Mouse (Mus musculus): ENCODE data around the gene Itga5. TPM values are rescaled to one million over a fixed set of nuclear protein-coding genes. Genes with fewer than 3 reads are reported as not detected.
A peak's percentile ranks its signal among the peaks of the same experiment; 100 is the strongest.
"Not testable (repeated sequence)": the region's sequence is repeated elsewhere in the genome, so short reads cannot be mapped to it uniquely, and the experiment has no call there.

Itga5 gene
- total RNA-seq (2012; rRNA removed) (0.17 and 0.21 TPM in 2 replicates), total RNA-seq (2014; rRNA removed) (0.07 and 0.28 TPM in 2 replicates), polyA plus RNA-seq (2012; ENCODE audit: insufficient read length, low read depth) (1.6 and 1.8 TPM in 2 replicates)

DNA sequence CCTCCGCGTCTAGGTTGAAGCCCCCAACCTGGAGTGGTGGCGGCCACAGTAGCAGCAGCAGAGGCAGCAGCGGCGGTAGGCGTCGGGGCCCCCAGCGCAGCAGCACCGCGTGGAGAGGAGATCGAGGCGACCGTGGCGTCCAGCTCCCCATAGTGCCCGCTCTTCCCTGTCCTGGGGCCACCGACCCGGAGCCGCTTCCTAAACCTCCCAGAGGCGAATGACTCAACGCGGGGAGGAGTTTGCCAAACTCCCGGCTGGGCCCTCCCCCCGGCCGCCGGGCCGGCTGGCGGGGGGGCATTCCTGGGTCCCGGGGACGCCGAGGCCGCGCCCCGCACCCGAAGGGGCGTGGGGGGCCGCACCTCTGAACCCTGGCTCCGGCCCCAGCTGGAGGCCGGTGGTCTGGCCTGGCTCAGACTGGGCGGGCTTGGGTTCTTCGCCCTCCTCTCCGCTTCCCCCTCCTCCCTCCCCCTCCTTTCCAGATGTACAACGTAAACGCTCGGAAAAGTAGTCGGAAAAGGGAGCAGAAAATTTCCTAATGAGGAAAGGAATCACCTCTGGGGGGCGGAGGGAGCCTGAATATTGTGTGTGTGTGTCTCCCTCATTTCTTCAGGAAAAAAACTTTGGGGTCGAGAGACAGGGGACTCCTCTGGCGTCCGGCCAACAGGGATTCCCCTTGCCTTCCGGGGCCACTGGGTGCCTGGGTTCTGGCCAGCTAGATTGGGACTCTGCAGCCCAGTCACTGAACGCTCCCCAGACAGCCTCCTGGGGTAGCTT, at the start of gene Itga5:
Gene Itga5 (minus strand): TSS at position 388 of the 774 bp plus-strand sequence.
- Histone ChIP-seq H3K27ac (ENCODE audit: insufficient read depth, low read depth) (no peak within 1 kb of the TSS), H3K4me2 (ENCODE audit: insufficient read depth, low read depth, poor library complexity, severe bottlenecking) (no peak within 1 kb of the TSS), H3K4me3 (replicated peaks in 1 of 3; ENCODE audit: low read depth in 2 of 3, low read length in 2 of 3, poor library complexity in 1 of 3) (no peak within 1 kb of the TSS), H3K4me1 (ENCODE audit: control insufficient read depth in 1 of 2, insufficient read depth in 2 of 2) (peaks cover 9 to 42% of the 10 kb centered on the region in 2 experiments), H3K36me3 (replicated peaks in 1 of 2; ENCODE audit: control insufficient read depth in 1 of 2, insufficient read depth in 1 of 2, low read length in 1 of 2) (no peaks in the 10 kb centered on the region), H3K9me3 (replicated peaks; ENCODE audit: low read length) (no peaks in the 10 kb centered on the region), H3K9ac (ENCODE audit: insufficient read depth, low read depth) (no peak within 1 kb of the TSS), H3K27me3 (replicated peaks) (no peaks in the 10 kb centered on the region), H3K79me2 (replicated peaks; ENCODE audit: control insufficient read depth, extremely low read depth, insufficient read depth, poor library complexity, severe bottlenecking) (no peaks in the 10 kb centered on the region)
- TF ChIP-seq IRF4 (IDR thresholded peaks at IDR 0.05; ENCODE audit: low read depth, low read length) (no peak), CHD1 (IDR thresholded peaks at IDR 0.05; ENCODE audit: low read depth, low read length) (no peak), MAX (IDR thresholded peaks at IDR 0.05; ENCODE audit: low read length) (no peak), MEF2A (IDR thresholded peaks at IDR 0.05; ENCODE audit: borderline replicate concordance, low read depth, low read length) (no peak), GABPA (IDR thresholded peaks at IDR 0.05; ENCODE audit: insufficient replicate concordance, low read depth, low read length) (no peak), JUND (conservative IDR thresholded peaks at IDR 0.05; ENCODE audit: low read depth, low read length) (no peak), NRF1 (IDR thresholded peaks at IDR 0.05; ENCODE audit: low read depth, low read length) (no peak), ZMIZ1 (IDR thresholded peaks at IDR 0.05; ENCODE audit: low read depth, low read length) (no peak), EP300 (IDR thresholded peaks at IDR 0.05; ENCODE audit: low read length) (no peak), ELF1 (IDR thresholded peaks at IDR 0.05; ENCODE audit: low read depth, low read length) (no peak), ZNF384 (IDR thresholded peaks at IDR 0.05; ENCODE audit: low read depth, low read length) (no peak)
- in situ Hi-C loops (cut with MboI; ENCODE audit: low pct_ligation_motif_present, low pct_unique_long_range_greater_than_20kb, low sequenced_read_pairs), result no loop called here
- DNase-seq (ENCODE audit: extremely low read depth), result no peak
- dilution Hi-C loops (cut with MboI; ENCODE audit: extremely low pct_ligation_motif_present, extremely low pct_unique_long_range_greater_than_20kb, low sequenced_read_pairs), result no loop called here

DNA sequence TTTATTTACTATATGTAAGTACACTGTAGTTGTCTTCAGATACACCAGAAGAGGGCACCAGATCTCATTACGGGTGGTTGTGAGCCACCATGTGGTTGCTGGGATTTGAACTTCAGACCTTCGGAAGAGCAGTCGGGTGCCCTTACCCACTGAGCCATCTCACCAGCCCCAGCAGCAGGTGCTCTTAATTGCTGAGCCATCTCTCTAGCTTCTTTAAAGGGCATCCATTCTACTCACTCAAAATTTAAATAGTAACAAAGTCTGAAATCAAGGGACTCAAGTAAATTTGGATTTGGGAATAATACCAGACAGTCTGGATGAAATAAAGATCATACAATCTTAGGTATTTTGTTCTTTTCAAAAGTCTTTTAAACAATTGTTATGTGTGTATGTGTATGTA, 39.0 kb upstream of the Itga5 start:
- H3K27me3 ChIP-seq (replicated peaks); dilution Hi-C loops (cut with MboI; ENCODE audit: extremely low pct_ligation_motif_present, extremely low pct_unique_long_range_greater_than_20kb, low sequenced_read_pairs); in situ Hi-C loops (cut with MboI; ENCODE audit: low pct_ligation_motif_present, low pct_unique_long_range_greater_than_20kb, low sequenced_read_pairs); H3K9me3 ChIP-seq (replicated peaks; ENCODE audit: low read length); DNase-seq (ENCODE audit: extremely low read depth); H3K4me3 ChIP-seq (replicated peaks in 1 of 3; ENCODE audit: low read depth in 2 of 3, low read length in 2 of 3, poor library complexity in 1 of 3); H3K79me2 ChIP-seq (replicated peaks; ENCODE audit: control insufficient read depth, extremely low read depth, insufficient read depth, poor library complexity, severe bottlenecking); H3K4me1 ChIP-seq (ENCODE audit: control insufficient read depth in 1 of 2, insufficient read depth in 2 of 2); H3K36me3 ChIP-seq (replicated peaks in 1 of 2; ENCODE audit: control insufficient read depth in 1 of 2, insufficient read depth in 1 of 2, low read length in 1 of 2); H3K27ac ChIP-seq (ENCODE audit: insufficient read depth, low read depth); H3K9ac ChIP-seq (ENCODE audit: insufficient read depth, low read depth); H3K4me2 ChIP-seq (ENCODE audit: insufficient read depth, low read depth, poor library complexity, severe bottlenecking): not testable (repeated sequence)
- TF ChIP-seq TBP (conservative IDR thresholded peaks at IDR 0.05; ENCODE audit: low read depth, low read length) (peak; percentile 55; the same call in 1 of the 2 replicates), CTCF (conservative IDR thresholded peaks at IDR 0.05 in 1 of 2, IDR thresholded peaks at IDR 0.05 in 1 of 2; ENCODE audit: low read depth in 2 of 2, low read length in 2 of 2) (0 out of 4 replicates have a peak, but pooled peaks of 1 of the 2 experiments have one; percentile 4)
